Mouse (Mus musculus) embryo, embryonic 10.5 days (tissue): ENCODE results near the gene 1700018G05Rik.
"Not testable (repeated sequence)": the region's sequence is repeated elsewhere in the genome, so short reads cannot be mapped to it uniquely, and the experiment has no call there.

Experiments used
- DNase-seq: peaks from one replicate; pipeline ENCODE4 v3.0.0-alpha.2; 2015; ENCODE audit warnings: low spot score

Gene 1700018G05Rik

DNA sequence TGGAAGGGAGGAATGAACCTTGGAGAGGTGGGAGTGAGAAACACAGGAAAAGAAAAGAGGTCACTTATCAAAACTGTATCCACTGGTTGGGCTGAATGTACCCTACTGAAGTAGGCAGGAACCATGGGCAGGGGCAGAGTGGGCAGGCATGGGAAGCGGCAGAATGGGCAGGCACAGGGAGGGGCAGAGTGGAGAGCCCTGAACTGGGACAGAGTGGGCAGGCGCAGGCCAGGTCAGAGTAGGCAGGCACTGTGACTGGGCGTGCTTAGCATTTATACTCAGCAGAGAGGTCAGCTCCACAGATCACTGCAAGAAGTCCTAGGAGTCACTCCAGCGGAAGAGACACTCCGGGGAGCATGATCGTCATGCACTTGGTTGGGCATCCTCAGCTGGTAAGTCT lies at the start of gene 1700018G05Rik:
Gene 1700018G05Rik (plus strand): TSS at position 301 of the 400 bp plus-strand sequence.
- DNase-seq = not testable (repeated sequence)

DNA sequence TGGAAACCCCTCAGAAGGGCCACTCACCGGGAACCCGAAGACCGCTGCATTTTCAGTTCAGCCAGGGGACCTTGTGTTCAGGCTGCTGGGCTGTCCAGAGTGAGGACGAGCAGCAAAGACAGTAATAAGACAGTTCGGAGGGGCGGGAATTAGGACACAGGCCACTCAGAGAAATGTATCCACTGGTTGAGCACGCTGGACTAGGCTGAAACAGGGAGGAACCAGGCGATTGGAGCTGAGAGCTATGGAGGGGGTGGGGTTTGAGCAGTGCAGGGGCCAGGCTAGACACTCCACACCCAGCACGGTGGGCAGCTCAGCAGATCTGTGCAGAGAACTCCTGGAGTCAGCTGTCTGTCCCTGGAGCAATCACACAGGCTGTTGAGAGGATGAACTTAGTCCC lies 19.6 kb upstream of the 1700018G05Rik start, which contains the start of the genes Dmrtc1a and 1700011M02Rik:
Gene Dmrtc1a (minus strand): TSS at position 101 of the 400 bp plus-strand sequence.
Gene 1700011M02Rik (plus strand): TSS at position 319 of the 400 bp plus-strand sequence.
- not testable (repeated sequence) for DNase-seq

GRCm38 (mm10) chrX:102914823-102915222 lies 13.3 kb upstream of the 1700018G05Rik start:
- DNase-seq = not testable (repeated sequence)

DNA sequence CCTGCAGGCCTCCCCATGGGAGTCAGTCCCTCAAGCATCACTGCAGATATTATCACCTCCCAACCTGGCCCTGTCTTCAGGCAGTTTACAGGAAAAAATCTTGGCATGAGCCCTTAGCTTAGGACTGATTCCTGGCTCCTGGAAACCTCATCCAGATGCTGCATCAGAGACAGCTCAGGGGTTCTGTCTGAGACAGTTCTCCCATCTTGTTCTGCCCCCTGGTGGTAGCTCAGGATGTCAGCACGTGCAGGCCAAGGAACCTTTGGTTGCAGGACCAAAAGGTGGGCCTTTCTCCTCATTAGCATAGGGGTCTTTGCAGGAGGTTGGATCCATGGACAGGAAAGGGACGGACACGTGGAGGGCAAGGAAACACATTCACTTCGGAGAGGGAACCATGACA lies 1.5 kb upstream of the 1700018G05Rik start:
- DNase-seq = peak; percentile 57

- peak; percentile 0 for DNase-seq
Measured at GRCm38 (mm10) chrX:102932992-102933570, 4.9 kb downstream of the 1700018G05Rik start.

GRCm38 (mm10) chrX:102933571-102934394 lies 5.6 kb downstream of the 1700018G05Rik start:
- DNase-seq = peak; percentile 58

DNA sequence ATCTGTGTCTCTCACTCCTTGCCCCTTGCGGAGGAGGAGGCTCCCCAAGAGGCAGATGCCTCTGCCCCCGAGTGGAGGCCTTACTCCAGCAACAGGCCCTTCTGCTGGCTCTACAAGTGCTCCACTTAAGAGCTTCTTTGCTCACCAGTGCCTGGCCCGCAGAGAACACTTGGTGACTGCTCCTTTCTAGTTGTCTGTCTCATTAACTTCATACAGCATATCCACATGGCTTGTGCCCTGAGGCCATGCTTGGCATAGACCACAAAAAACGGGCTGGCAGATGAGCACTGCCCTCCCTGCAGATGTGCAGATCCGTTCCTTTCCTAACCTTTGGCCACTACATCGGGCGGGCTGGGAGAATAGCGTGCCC lies 6.2 kb downstream of the 1700018G05Rik start:
- peak; percentile 1 for DNase-seq

GRCm38 (mm10) chrX:102936743-102937142 lies 8.6 kb downstream of the 1700018G05Rik start:
- DNase-seq = no peak

GRCm38 (mm10) chrX:102950136-102950535 lies 22.0 kb downstream of the 1700018G05Rik start:
- not testable (repeated sequence) for DNase-seq

GRCm38 (mm10) chrX:102958917-102959316 lies 30.7 kb downstream of the 1700018G05Rik start:
- peak; percentile 45 for DNase-seq

GRCm38 (mm10) chrX:102960581-102960980 lies 32.4 kb downstream of the 1700018G05Rik start:
- no peak for DNase-seq
